Mouse (Mus musculus) midbrain, embryonic 12.5 days (tissue): ENCODE data around the gene Pak6. TPM values are rescaled to one million over a fixed set of nuclear protein-coding genes. Genes with fewer than 3 reads are reported as not detected.
A peak's percentile ranks its signal among the peaks of the same experiment; 100 is the strongest.

Experiments
- ATAC-seq: fragments of 200-750 bp; cut with Nextera tagmentation; 2 replicates; pipeline ENCODE4 v1.8.0; 2017; ENCODE audit warnings: low read depth, moderate TSS enrichment, moderate library complexity; ENCODE audit not compliant: low FRiP score
- H3K27ac ChIP-seq: fragments of 300-500 bp; sonication (generic); replicated peaks from 2 replicates; pipeline ENCODE4 v1.5.1; 2016; ENCODE audit warnings: mild to moderate bottlenecking
- H3K27me3 ChIP-seq: fragments of 300-500 bp; sonication (generic); 2 replicates; pipeline ENCODE4 v1.6.1; 2016; ENCODE audit warnings: mild to moderate bottlenecking
- H3K36me3 ChIP-seq: fragments of 300-500 bp; sonication (generic); 2 replicates; pipeline ENCODE4 v1.6.1; 2016
- H3K4me1 ChIP-seq: fragments of 300-500 bp; sonication (generic); 2 replicates; pipeline ENCODE4 v1.6.1; 2016
- H3K4me2 ChIP-seq: fragments of 300-500 bp; sonication (generic); replicated peaks from 2 replicates; pipeline ENCODE4 v1.6.1; 2016; ENCODE audit warnings: mild to moderate bottlenecking, moderate library complexity
- H3K4me3 ChIP-seq: fragments of 300-500 bp; sonication (generic); 2 replicates; pipeline ENCODE4 v1.5.1; 2016; ENCODE audit warnings: mild to moderate bottlenecking
- H3K9ac ChIP-seq: fragments of 300-500 bp; sonication (generic); replicated peaks from 2 replicates; pipeline ENCODE4 v1.6.1; 2016; ENCODE audit warnings: mild to moderate bottlenecking, moderate library complexity
- H3K9me3 ChIP-seq: fragments of 300-500 bp; sonication (generic); 2 replicates; pipeline ENCODE4 v1.6.1; 2016; ENCODE audit warnings: mild to moderate bottlenecking
- WGBS: fragments of 180-500 bp; shearing (Covaris S2); methylation state at CpG from one replicate; pipeline ENCODE4 v1.1.7; 2016; 5-methylcytosine and 5-hydroxymethylcytosine counted together
- polyA plus RNA-seq: library from polyadenylated mRNA; unstranded; fragments of >200 nt; fragmentation: Nextera tagmentation; extraction: Ambion mirVana; gene quantifications from 2 replicates; pipeline ENCODE4 v1.2.1, GENCODE M21; 2016

Gene Pak6
- polyA plus RNA-seq, 1 experiment from 2014 or later, result 5.8 TPM

- H3K27me3 ChIP-seq, result peaks cover 96% of the 10 kb centered on the region
- ATAC-seq, result peak; percentile 14; the same call in 1 of the 2 replicates
- peak overlapping the region; percentile 45 for H3K4me3 ChIP-seq
- 2% methylated on average over 51 of the region's 51 CpGs for WGBS
- H3K4me2 ChIP-seq, result peak overlapping the region; percentile 73
- H3K4me1 ChIP-seq, result peaks cover 45% of the 10 kb centered on the region
- no peaks in the 10 kb centered on the region for H3K9me3 ChIP-seq
- H3K27ac ChIP-seq, result no peak overlapping the region
- peak overlapping the region; percentile 47; the same call in 1 of the 2 replicates for H3K9ac ChIP-seq
- H3K36me3 ChIP-seq, result no peaks in the 10 kb centered on the region
Measured at GRCm38 (mm10) chr2:118701971-118702882, 39.1 kb downstream of the Pak6 start.

- no peaks in the 10 kb centered on the region for H3K36me3 ChIP-seq
- H3K27ac ChIP-seq, result no peak overlapping the region
- peak overlapping the region; percentile 47; the same call in 1 of the 2 replicates for H3K9ac ChIP-seq
- peak overlapping the region; percentile 73 for H3K4me2 ChIP-seq
- under 1% methylated on average over 87 of the region's 93 CpGs for WGBS
- peaks cover 45% of the 10 kb centered on the region for H3K4me1 ChIP-seq
- peak; percentile 36 for ATAC-seq
- no peaks in the 10 kb centered on the region for H3K9me3 ChIP-seq
- H3K27me3 ChIP-seq, result peaks cover 98% of the 10 kb centered on the region
- H3K4me3 ChIP-seq, result peak overlapping the region; percentile 45
Measured at GRCm38 (mm10) chr2:118702883-118703761, 40.0 kb downstream of the Pak6 start.

DNA sequence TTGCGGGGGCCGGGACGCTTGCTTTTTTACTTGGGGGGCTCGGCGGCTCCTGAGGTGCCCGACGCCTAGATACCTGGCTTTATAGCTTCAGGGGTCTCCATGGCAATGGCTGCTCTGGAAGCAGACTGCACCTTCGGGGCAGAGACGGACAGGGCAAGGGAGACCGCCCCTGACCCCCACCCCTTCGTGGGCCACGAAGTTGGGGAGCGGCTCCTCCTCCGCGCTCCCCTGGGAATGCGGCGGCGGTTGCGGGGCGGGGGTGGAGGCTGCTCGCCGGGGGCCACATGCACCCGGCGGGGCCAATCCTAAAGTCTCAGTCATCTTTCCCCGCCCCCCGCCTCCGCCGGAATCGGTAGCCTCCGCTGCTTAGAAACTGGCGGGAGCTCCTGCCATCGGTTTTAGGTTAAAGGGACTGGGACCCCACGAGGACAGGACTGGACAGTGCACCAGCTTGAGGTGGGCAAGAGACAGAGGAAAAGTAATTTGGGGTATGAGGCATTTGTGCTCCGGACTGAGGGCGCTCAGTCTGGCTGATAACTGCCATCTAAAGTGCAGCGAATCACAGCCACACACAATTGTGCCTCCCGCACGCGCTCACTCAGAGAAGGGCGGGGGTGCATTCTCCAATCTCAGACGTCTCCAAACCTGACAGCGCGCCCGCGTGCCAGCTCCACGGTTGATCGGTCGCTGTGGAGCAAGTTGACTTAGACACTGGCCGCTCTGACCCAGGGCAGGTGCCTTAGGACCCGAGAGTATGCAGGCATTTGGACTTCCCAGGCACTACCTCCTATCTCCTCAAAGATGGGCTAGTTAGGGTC lies 41.0 kb downstream of the Pak6 start, which contains the start of gene Ankrd63:
Ankrd63 (minus strand) TSS at position 51 of the 818 bp plus-strand sequence.
- Histone ChIP-seq H3K9me3 (no peaks in the 10 kb centered on the region), H3K9ac (peak within 1 kb of the TSS; percentile 47; the same call in 1 of the 2 replicates), H3K4me3 (peak within 1 kb of the TSS; percentile 45), H3K36me3 (no peaks in the 10 kb centered on the region), H3K4me1 (peaks cover 45% of the 10 kb centered on the region), H3K27ac (no peak within 1 kb of the TSS), H3K27me3 (peaks cover 100% of the 10 kb centered on the region), H3K4me2 (peak within 1 kb of the TSS; percentile 73)
- no peak for ATAC-seq
- 1% methylated on average over 50 of the region's 50 CpGs for WGBS

- WGBS, result 5% methylated on average over 6 of the region's 6 CpGs
Measured at GRCm38 (mm10) chr2:118706436-118706835, 43.3 kb downstream of the Pak6 start.

GRCm38 (mm10) chr2:118708472-118708871 lies 45.4 kb downstream of the Pak6 start:
- H3K27ac ChIP-seq, result no peak overlapping the region
- H3K9me3 ChIP-seq, result no peaks in the 10 kb centered on the region
- H3K4me1 ChIP-seq, result peaks cover 29% of the 10 kb centered on the region
- H3K36me3 ChIP-seq, result no peaks in the 10 kb centered on the region
- no peak overlapping the region for H3K4me3 ChIP-seq
- H3K4me2 ChIP-seq, result no peak overlapping the region
- peaks cover 100% of the 10 kb centered on the region for H3K27me3 ChIP-seq
- no peak for ATAC-seq
- whole genome bisulfite sequencing, result 67% methylated on average over 4 of the region's 4 CpGs
- no peak overlapping the region for H3K9ac ChIP-seq

More at GRCm38 (mm10) chr2:118706436-118706835, 43.3 kb downstream of the Pak6 start:
- no peaks in the 10 kb centered on the region for H3K9me3 ChIP-seq
- H3K27me3 ChIP-seq, result peaks cover 100% of the 10 kb centered on the region
- no peak overlapping the region for H3K27ac ChIP-seq
- no peak overlapping the region for H3K4me3 ChIP-seq
- H3K9ac ChIP-seq, result no peak overlapping the region
- no peak overlapping the region for H3K4me2 ChIP-seq
- H3K4me1 ChIP-seq, result peaks cover 42% of the 10 kb centered on the region
- ATAC-seq, result no peak
- no peaks in the 10 kb centered on the region for H3K36me3 ChIP-seq

GRCm38 (mm10) chr2:118709655-118710221 lies 46.6 kb downstream of the Pak6 start:
- Histone ChIP-seq H3K27ac (no peak overlapping the region), H3K27me3 (peaks cover 91% of the 10 kb centered on the region), H3K9me3 (no peaks in the 10 kb centered on the region), H3K4me3 (no peak overlapping the region), H3K36me3 (no peaks in the 10 kb centered on the region), H3K4me1 (peaks cover 26% of the 10 kb centered on the region), H3K4me2 (no peak overlapping the region), H3K9ac (no peak overlapping the region)
- 54% methylated on average over 4 of the region's 4 CpGs for WGBS
- ATAC-seq, result no peak

DNA sequence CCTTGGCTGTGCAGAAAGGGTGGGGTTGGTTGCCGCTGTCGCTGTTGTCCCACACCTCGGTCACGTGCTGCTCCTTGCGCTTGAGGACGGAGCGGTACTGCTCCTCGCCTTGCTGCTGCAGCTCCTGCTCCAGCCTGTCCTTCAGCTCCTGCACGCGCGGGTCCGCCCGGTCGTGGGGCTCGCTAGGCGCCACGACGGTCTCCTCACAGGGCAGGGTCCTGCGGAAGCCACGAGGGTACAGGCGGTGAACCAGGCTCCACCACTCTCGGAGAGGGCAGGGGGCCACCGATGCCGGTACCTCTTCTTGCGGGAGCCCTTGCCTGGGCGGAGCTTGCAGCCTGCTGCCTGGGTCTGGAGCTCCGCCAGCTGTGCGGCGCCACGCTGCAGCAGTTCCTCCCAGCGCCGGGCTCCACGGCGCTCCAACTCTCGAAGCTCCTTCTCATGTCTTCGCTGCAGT lies 48.0 kb downstream of the Pak6 start:
- WGBS, result 2% methylated on average over 36 of the region's 36 CpGs
- Histone ChIP-seq H3K4me1 (peaks cover 31% of the 10 kb centered on the region), H3K27ac (no peak overlapping the region), H3K4me2 (peak overlapping the region; percentile 65), H3K36me3 (no peaks in the 10 kb centered on the region), H3K9ac (peak overlapping the region; percentile 16; the same call in 1 of the 2 replicates), H3K4me3 (peak overlapping the region; percentile 38), H3K9me3 (no peaks in the 10 kb centered on the region), H3K27me3 (peaks cover 82% of the 10 kb centered on the region)
- peak; percentile 51 for ATAC-seq

DNA sequence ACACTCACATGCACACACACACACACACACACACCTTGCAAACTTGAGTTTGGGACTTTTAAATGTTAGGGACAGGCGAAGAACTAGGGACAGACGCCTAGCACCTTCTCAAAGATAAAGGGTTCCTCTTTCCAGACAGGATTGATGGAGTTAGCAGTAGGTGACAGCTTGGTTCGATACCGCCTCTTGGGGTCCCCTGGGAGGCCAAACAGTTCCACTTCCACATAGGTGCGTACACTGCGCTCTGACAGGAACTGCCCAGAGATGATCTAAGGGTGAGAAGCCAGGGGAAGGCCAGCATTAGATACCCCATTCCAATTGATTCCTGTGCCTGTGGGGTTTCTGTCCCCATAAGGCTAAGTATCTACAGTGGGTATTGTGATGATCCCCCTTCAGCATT lies 50.5 kb downstream of the Pak6 start:
- H3K9ac ChIP-seq, result no peak overlapping the region
- no peak overlapping the region for H3K27ac ChIP-seq
- no peak overlapping the region for H3K4me2 ChIP-seq
- no peaks in the 10 kb centered on the region for H3K9me3 ChIP-seq
- WGBS, result 90% methylated on average over 6 of the region's 6 CpGs
- H3K27me3 ChIP-seq, result peaks cover 61% of the 10 kb centered on the region
- no peak overlapping the region for H3K4me3 ChIP-seq
- no peak for ATAC-seq
- no peaks in the 10 kb centered on the region for H3K36me3 ChIP-seq
- peaks cover 25% of the 10 kb centered on the region for H3K4me1 ChIP-seq

- Histone ChIP-seq H3K27me3 (peaks cover 55% of the 10 kb centered on the region), H3K4me2 (no peak overlapping the region), H3K36me3 (no peaks in the 10 kb centered on the region), H3K4me3 (no peak overlapping the region), H3K4me1 (peaks cover 25% of the 10 kb centered on the region), H3K27ac (no peak overlapping the region), H3K9ac (no peak overlapping the region), H3K9me3 (no peaks in the 10 kb centered on the region)
- 0 out of 2 replicates have a peak, but pooled peaks have one; percentile 9 for ATAC-seq
- WGBS, result 20% methylated on average over 4 of the region's 4 CpGs
Measured at GRCm38 (mm10) chr2:118714230-118714629, 51.1 kb downstream of the Pak6 start.

- Histone ChIP-seq H3K4me2 (no peak overlapping the region), H3K27me3 (peaks cover 35% of the 10 kb centered on the region), H3K4me3 (no peak overlapping the region), H3K9me3 (no peaks in the 10 kb centered on the region), H3K9ac (no peak overlapping the region), H3K36me3 (no peaks in the 10 kb centered on the region), H3K27ac (no peak overlapping the region), H3K4me1 (peaks cover 13% of the 10 kb centered on the region)
- no peak for ATAC-seq
- WGBS, result 85% methylated on average over 5 of the region's 5 CpGs
Measured at GRCm38 (mm10) chr2:118716677-118717076, 53.6 kb downstream of the Pak6 start.
